Mouse (Mus musculus): ENCODE measurements at regions not wholly inside any gene's neighbourhood (a gene's known extent, or its start where the extent isn't known, plus 50 kb on each side); places are given as distances from the start of the nearest gene placed in this dataset.

DNA sequence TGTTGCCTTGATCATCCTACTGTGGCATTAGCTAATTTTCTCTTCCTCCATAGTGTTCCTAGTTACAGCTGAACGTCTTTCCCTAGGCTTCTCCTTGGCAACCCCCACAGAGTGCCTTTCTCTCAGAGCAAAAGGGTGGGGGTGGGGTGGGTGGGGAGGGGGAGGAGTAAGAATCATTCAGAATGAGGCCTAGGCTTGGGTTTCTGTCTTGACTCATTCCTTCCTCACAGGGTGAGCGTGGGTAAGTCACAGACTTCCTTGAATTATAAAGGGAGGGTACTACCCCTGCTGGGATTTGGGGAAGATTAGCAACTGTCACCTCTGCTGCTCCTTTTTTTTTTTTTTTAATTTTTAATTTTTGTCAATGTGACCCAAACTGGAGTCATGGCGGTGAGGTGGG is 114.5 kb downstream of the Dhx35 start:
- no peak overlapping the region for H3K4me2 ChIP-seq
- no peaks in the 10 kb centered on the region for H3K36me3 ChIP-seq
- H3K9ac ChIP-seq = no peak overlapping the region
- WGBS = 64% methylated on average over 3 of the region's 3 CpGs
- H3K4me3 ChIP-seq (replicated peaks) = no peak overlapping the region
- H3K9me3 ChIP-seq = no peaks in the 10 kb centered on the region
- H3K4me1 ChIP-seq = no peaks in the 10 kb centered on the region
- no peaks in the 10 kb centered on the region for H3K27me3 ChIP-seq (replicated peaks)
- ATAC-seq (ENCODE audit: insufficient read depth, low FRiP score, low read depth) = no peak
- H3K27ac ChIP-seq = no peak overlapping the region

DNA sequence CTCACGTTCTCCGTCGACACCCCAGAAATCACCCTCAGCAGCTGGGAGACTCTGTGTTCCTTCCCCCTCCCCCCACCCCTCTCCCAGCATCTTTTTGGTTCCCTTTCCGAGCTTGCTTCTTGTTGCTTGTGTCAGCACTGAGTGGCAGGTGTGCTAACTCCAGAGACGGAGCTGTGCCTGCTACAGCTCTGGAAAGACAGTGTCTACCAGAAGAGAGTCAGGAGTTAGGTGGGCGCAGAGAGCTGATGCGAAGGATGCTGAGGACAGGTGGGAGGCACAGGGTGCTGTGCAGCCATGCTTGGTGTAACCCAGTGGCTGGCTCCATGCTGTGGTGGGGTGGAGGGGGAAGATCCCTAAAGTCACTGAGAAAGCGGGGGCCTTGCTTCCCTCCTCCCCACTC is 115.7 kb downstream of the Dhx35 start:
- Histone ChIP-seq H3K4me2 (no peak overlapping the region), H3K36me3 (no peaks in the 10 kb centered on the region), H3K4me1 (no peaks in the 10 kb centered on the region), H3K9me3 (no peaks in the 10 kb centered on the region), H3K27me3 (replicated peaks) (no peaks in the 10 kb centered on the region), H3K4me3 (replicated peaks) (no peak overlapping the region), H3K9ac (no peak overlapping the region), H3K27ac (no peak overlapping the region)
- 51% methylated on average over 8 of the region's 8 CpGs for WGBS
- no peak for ATAC-seq (ENCODE audit: insufficient read depth, low FRiP score, low read depth)

DNA sequence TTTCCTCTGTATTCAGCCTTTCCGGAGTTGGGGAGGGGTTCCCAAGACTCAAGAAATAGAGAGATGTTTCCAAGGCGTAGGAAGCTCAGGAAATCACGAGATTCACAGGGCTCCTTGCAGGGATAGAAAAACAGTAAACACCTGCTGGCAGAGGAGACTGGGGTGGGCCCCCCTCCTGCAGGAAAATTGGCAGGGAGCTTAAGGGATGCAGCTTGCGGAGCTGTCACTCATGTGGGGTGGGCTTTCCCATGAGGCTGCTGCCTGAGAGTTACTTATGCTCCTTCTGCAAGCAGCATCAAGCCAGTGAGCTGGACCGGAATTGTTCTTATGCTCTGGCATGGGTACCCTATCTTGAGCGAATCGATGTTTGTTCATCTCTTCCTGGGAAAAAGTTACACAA is 116.6 kb downstream of the Dhx35 start:
- H3K27me3 ChIP-seq (replicated peaks) = no peaks in the 10 kb centered on the region
- no peak overlapping the region for H3K4me3 ChIP-seq (replicated peaks)
- 49% methylated on average over 7 of the region's 7 CpGs for WGBS
- no peaks in the 10 kb centered on the region for H3K9me3 ChIP-seq
- no peak overlapping the region for H3K27ac ChIP-seq
- no peak overlapping the region for H3K4me2 ChIP-seq
- H3K9ac ChIP-seq = no peak overlapping the region
- no peak for ATAC-seq (ENCODE audit: insufficient read depth, low FRiP score, low read depth)
- H3K36me3 ChIP-seq = no peaks in the 10 kb centered on the region
- H3K4me1 ChIP-seq = no peaks in the 10 kb centered on the region

DNA sequence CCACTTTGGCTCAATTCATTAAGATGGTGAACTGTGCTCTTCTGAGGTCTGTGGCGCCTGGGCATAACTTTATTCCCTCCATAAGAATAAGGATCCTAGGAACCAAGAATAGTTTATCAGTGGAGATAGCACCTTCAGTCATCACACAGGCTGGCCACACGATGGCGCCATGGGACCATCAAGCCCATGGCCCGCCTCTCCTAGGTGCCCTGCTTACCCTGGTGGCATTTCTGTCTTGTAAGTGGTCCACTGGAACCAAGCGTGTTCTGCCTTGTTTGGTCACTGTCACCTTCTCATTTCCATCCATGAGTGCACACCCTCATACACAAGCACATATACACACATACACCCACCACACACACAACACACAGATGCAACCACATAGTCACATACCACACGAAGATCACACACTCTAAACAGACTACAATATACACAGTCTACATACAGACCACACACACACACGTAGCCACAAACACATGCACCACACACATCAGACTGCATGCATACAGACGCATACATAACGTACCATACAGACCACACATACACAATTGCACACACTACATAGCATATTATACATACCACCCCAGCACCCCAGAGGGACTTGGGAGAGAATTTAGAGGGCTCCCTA is 118.1 kb downstream of the Dhx35 start:
- no peak overlapping the region for H3K4me2 ChIP-seq
- no peak overlapping the region for H3K4me3 ChIP-seq (replicated peaks)
- 40% methylated on average over 9 of the region's 9 CpGs for WGBS
- H3K36me3 ChIP-seq = no peaks in the 10 kb centered on the region
- ATAC-seq (ENCODE audit: insufficient read depth, low FRiP score, low read depth) = no peak
- H3K9ac ChIP-seq = no peak overlapping the region
- H3K27me3 ChIP-seq (replicated peaks) = no peaks in the 10 kb centered on the region
- no peak overlapping the region for H3K27ac ChIP-seq
- H3K4me1 ChIP-seq = no peaks in the 10 kb centered on the region
- H3K9me3 ChIP-seq = no peaks in the 10 kb centered on the region

DNA sequence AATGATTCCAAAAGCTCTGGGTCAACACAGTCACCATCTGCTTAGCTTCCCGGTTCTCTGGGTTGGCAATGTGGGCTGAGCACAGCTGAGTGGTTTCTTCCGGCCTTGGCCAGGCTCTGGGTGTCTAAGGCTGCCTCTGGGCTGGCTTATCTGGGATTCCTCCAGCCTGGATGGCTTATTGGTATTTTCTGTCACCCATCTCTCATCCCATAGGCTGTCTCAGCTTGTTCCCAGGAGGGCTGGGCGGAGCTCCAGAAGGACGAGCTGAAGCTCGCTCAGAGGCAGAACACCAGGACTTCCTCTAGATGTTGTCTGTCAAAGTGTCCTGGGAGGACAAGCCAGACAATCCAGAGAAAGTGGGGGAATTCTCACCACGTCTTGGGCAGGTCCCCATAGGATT is 122.8 kb downstream of the Dhx35 start:
- Histone ChIP-seq H3K4me1 (no peaks in the 10 kb centered on the region), H3K9ac (no peak overlapping the region), H3K27me3 (replicated peaks) (no peaks in the 10 kb centered on the region), H3K9me3 (no peaks in the 10 kb centered on the region), H3K4me3 (replicated peaks) (no peak overlapping the region), H3K4me2 (no peak overlapping the region), H3K27ac (no peak overlapping the region), H3K36me3 (no peaks in the 10 kb centered on the region)
- no peak for ATAC-seq (ENCODE audit: insufficient read depth, low FRiP score, low read depth)
- WGBS = 47% methylated on average over 6 of the region's 6 CpGs

DNA sequence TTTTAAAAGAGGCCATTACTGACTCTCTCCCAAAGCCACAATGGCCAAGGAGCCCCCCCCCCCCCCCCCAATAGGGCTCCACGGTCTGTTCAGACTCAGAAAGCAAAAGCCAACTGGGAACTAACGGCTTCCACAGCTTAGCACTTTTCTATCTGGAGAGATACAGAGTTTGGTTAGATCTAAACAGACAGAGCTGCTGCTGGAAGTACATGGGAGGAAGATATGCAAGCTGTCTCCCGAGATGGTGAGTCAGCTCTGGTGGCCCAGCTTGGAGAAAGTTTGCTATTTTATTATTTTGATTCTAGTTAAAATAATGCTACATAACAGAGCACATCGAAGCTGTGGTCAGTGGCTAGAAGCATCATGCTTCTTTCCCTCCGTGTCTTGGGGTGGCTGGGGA is 123.7 kb downstream of the Dhx35 start:
- no peak for ATAC-seq (ENCODE audit: insufficient read depth, low FRiP score, low read depth)
- Histone ChIP-seq H3K27ac (no peak overlapping the region), H3K9ac (no peak overlapping the region), H3K9me3 (no peaks in the 10 kb centered on the region), H3K36me3 (no peaks in the 10 kb centered on the region), H3K27me3 (replicated peaks) (no peaks in the 10 kb centered on the region), H3K4me3 (replicated peaks) (no peak overlapping the region), H3K4me2 (no peak overlapping the region), H3K4me1 (no peaks in the 10 kb centered on the region)
- WGBS = 81% methylated on average over 5 of the region's 5 CpGs

DNA sequence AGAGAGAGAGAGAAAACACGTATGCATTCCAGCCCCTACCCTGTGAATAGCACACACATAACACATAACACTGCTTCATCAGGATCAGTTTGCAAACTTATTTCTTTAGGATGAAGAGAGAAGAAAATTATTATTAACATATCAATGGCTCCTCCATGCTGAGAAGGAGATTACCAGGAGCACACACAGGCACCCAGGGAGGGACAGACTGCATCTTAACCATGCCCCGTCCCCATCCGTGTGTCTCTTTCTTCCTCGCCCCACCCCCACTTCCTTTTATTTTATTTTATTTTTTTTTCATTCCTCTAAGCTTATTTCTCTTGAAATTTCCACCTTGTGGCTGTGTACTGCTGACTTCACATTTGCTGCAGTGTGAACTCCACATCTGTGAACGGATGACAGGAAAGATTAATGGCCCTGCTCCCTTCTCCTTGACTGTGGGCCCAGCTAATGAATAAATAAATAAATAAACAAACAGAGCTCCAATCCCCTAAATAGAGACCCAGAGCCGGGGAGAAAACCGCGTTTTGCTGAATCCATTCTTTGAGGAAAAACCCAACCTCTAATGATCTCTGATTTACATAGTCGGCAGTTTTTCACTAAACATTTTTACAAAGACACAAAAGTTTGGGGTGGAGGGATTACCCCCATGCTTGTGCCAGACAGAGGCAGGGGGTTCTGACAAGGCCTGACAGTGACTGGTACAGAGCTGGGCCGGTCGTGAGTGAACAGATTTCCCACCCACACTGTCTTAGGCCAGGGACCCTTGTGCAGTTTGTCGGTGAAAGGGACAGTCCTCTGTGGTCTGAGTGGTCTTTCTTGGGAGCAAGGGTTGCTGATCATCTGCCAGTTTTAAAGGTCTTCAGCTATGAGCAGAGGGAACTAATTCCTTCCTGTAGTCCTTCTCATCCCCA is 127.0 kb downstream of the Dhx35 start:
- H3K9ac ChIP-seq = no peak overlapping the region
- no peak overlapping the region for H3K4me3 ChIP-seq (replicated peaks)
- no peaks in the 10 kb centered on the region for H3K4me1 ChIP-seq
- no peaks in the 10 kb centered on the region for H3K9me3 ChIP-seq
- no peaks in the 10 kb centered on the region for H3K36me3 ChIP-seq
- no peak overlapping the region for H3K4me2 ChIP-seq
- ATAC-seq (ENCODE audit: insufficient read depth, low FRiP score, low read depth) = no peak
- H3K27ac ChIP-seq = no peak overlapping the region
- no peaks in the 10 kb centered on the region for H3K27me3 ChIP-seq (replicated peaks)
- WGBS = 62% methylated on average over 12 of the region's 12 CpGs

DNA sequence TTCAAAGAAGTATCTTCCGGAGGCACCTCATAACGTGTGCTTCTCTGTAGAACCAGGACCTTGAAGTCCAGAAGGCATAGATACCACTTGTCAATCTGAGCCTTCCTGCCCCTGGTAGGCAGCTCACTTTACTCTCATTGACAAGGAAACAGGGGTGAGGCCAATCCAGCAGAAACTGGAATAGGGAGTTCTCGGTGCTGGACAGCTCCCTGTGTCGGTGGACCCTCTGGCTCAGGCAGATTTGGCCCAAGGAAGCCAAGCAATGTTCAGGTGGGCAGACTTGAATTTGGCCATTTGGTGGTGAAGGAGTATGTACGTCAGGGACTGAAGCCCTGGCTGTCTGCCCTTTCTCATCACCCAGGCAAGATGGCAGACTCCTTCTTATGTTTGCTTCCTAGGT is 128.2 kb downstream of the Dhx35 start:
- no peaks in the 10 kb centered on the region for H3K9me3 ChIP-seq
- no peaks in the 10 kb centered on the region for H3K27me3 ChIP-seq (replicated peaks)
- no peak overlapping the region for H3K27ac ChIP-seq
- H3K4me1 ChIP-seq = no peaks in the 10 kb centered on the region
- no peak overlapping the region for H3K4me2 ChIP-seq
- no peak overlapping the region for H3K9ac ChIP-seq
- WGBS = 42% methylated on average over 5 of the region's 5 CpGs
- H3K4me3 ChIP-seq (replicated peaks) = no peak overlapping the region
- ATAC-seq (ENCODE audit: insufficient read depth, low FRiP score, low read depth) = no peak
- no peaks in the 10 kb centered on the region for H3K36me3 ChIP-seq

DNA sequence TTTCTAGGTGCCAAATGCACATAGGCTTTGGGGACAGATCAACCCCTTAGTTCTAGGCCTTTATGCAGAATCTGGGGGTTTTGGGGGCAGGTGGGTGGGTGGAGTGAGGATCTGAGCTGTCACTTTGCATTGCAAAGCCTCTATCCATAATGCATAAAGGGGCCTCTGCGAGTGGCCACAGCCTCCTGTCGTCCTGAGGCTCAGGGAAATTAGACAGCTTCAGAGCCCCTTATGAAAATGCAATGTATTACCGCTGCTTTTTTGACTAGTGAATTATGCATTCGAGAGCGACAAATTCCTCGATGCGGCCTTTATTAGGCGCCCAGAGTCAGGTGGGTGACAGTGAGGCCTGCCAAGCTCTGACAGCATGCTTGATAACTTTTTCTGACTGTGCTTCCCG is 134.9 kb downstream of the Dhx35 start:
- Histone ChIP-seq H3K9me3 (no peaks in the 10 kb centered on the region), H3K27ac (no peak overlapping the region), H3K36me3 (no peaks in the 10 kb centered on the region), H3K4me2 (no peak overlapping the region), H3K4me1 (no peaks in the 10 kb centered on the region), H3K4me3 (replicated peaks) (no peak overlapping the region), H3K9ac (no peak overlapping the region), H3K27me3 (replicated peaks) (no peaks in the 10 kb centered on the region)
- ATAC-seq (ENCODE audit: insufficient read depth, low FRiP score, low read depth) = no peak
- WGBS = 79% methylated on average over 9 of the region's 9 CpGs

DNA sequence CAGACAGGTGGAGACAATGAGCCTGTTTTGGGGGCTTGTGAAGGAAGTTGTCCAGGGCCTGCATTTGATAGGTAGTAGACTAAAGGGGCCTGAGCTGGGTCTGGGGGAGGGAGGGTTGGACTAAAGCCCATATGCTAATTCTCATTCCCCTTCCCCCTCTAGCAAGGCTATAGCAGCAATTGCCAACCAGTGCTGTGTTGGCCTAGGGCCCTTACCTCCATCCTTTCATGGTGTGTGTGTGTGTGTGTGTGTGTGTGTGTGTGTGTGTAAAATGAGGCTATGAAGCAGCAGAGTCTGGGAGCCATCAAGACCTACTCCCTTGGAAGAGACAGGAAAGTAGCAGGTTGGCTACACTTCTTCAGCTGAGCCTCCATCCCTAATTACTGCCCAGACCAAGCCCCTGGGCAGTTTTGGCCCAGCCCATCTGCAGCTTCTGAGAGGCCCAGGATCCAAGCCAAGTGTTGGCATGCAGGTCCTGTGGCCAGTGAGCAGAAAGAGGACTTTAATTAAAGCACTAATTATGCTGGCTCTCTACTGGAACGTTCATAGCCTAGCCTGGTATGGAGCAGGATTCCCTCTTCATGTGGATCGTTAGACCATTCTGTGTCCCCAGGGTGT is 143.4 kb downstream of the Dhx35 start:
- Histone ChIP-seq H3K4me3 (replicated peaks) (no peak overlapping the region), H3K9me3 (peaks cover 2% of the 10 kb centered on the region; the same call in 1 of the 2 replicates), H3K9ac (no peak overlapping the region), H3K4me2 (no peak overlapping the region), H3K36me3 (no peaks in the 10 kb centered on the region), H3K27ac (no peak overlapping the region), H3K27me3 (replicated peaks) (no peaks in the 10 kb centered on the region), H3K4me1 (no peaks in the 10 kb centered on the region)
- WGBS = 89% methylated on average over 2 of the region's 2 CpGs
- no peak for ATAC-seq (ENCODE audit: insufficient read depth, low FRiP score, low read depth)

DNA sequence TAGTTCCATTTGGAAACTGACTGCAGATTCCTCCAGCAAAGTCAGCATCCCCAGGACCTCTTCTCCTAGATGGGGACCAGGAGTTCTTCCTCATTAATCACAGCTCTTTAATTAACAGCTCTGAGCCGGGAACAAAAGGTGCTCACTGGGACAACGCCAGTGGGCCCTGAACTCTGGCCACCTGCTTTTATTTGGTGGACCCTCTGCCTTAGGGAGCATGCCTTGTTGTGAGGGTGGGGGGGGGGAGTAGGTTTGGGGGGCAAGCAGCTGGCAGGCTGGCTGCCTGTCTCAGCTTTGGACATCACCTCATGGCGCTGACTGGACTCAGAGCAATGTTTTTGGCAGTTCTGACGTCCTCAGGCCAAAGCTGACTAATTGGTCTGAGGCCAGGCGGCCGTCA is 154.8 kb downstream of the Dhx35 start:
- 46% methylated on average over 6 of the region's 6 CpGs for WGBS
- ATAC-seq (ENCODE audit: insufficient read depth, low FRiP score, low read depth) = no peak
- H3K9ac ChIP-seq = no peak overlapping the region

DNA sequence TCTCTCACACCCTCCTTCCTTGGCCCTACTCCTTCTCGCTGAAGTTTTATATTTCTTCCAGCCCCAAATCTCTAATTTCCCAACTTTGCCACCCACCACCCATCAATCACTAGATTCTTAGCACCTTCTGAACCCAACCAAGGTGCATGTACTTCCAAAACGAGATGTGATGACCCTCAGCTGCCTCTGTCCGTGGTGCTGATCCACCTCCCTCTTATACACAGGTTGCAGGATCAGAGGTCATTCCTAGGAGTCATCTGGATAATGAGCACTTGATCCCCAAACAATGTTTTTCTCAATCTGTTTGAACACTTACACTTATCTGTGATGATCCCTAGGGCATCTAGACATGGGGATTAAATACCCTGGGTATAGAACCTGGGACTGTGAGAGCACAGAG is 156.5 kb downstream of the Dhx35 start:
- H3K36me3 ChIP-seq = no peaks in the 10 kb centered on the region
- H3K9me3 ChIP-seq = no peaks in the 10 kb centered on the region
- no peak overlapping the region for H3K4me3 ChIP-seq (replicated peaks)
- no peak overlapping the region for H3K9ac ChIP-seq
- H3K27me3 ChIP-seq (replicated peaks) = no peaks in the 10 kb centered on the region
- WGBS = 29% methylated on average over 3 of the region's 3 CpGs
- no peak overlapping the region for H3K4me2 ChIP-seq
- no peak overlapping the region for H3K27ac ChIP-seq
- no peak for ATAC-seq (ENCODE audit: insufficient read depth, low FRiP score, low read depth)
- no peaks in the 10 kb centered on the region for H3K4me1 ChIP-seq

More for the DNA sequence above, 154.8 kb downstream of the Dhx35 start:
- Histone ChIP-seq H3K4me1 (no peaks in the 10 kb centered on the region), H3K4me3 (replicated peaks) (no peak overlapping the region), H3K27me3 (replicated peaks) (no peaks in the 10 kb centered on the region), H3K36me3 (no peaks in the 10 kb centered on the region), H3K27ac (no peak overlapping the region), H3K9me3 (no peaks in the 10 kb centered on the region), H3K4me2 (no peak overlapping the region)
